Mouse (Mus musculus) cerebellum, postnatal 14 days (tissue): Measurements from ENCODE around the gene Cfap73.

Experiments
- DNase-seq, 2 experiments: peaks; one replicate each; pipeline ENCODE4 v3.0.0; 2021; ENCODE audit warnings: mixed read lengths in 2 of 2

Gene Cfap73

GRCm38 (mm10) chr5:120634131-120634530 lies at the start of gene Cfap73:
Gene Cfap73, minus strand, starts transcription at chr5:120634235.
- DNase-seq = no peak

- DNase-seq = peak in 1 of 2 experiments; percentile 26
These were observed 49.1 kb upstream of the Cfap73 start for GRCm38 (mm10) chr5:120682982-120683771.

GRCm38 (mm10) chr5:120680918-120681317 lies 46.9 kb upstream of the Cfap73 start:
- DNase-seq = peak; percentile 63 to 71

- peak; percentile 92 to 94 for DNase-seq
These were observed 45.9 kb upstream of the Cfap73 start for GRCm38 (mm10) chr5:120679676-120680555.

- no peak for DNase-seq
These were observed 43.5 kb upstream of the Cfap73 start for GRCm38 (mm10) chr5:120677516-120677915.

- DNase-seq = peak in 1 of 2 experiments; percentile 75
These were observed 40.5 kb upstream of the Cfap73 start for GRCm38 (mm10) chr5:120674229-120675145.

- DNase-seq = peak; percentile 86 to 90
These were observed 39.6 kb upstream of the Cfap73 start for GRCm38 (mm10) chr5:120673626-120674025.

- no peak for DNase-seq
These were observed 37.8 kb upstream of the Cfap73 start for GRCm38 (mm10) chr5:120671865-120672264.

GRCm38 (mm10) chr5:120670132-120670531 lies 36.1 kb upstream of the Cfap73 start:
- no peak for DNase-seq

- DNase-seq = no peak
These were observed 34.7 kb upstream of the Cfap73 start for GRCm38 (mm10) chr5:120668761-120669160.

GRCm38 (mm10) chr5:120664888-120665287 lies 30.9 kb upstream of the Cfap73 start:
- no peak for DNase-seq

GRCm38 (mm10) chr5:120660816-120661215 lies 26.8 kb upstream of the Cfap73 start:
- no peak for DNase-seq

GRCm38 (mm10) chr5:120656281-120656751 lies 22.3 kb upstream of the Cfap73 start:
- no peak for DNase-seq

GRCm38 (mm10) chr5:120653873-120654272 lies 19.8 kb upstream of the Cfap73 start:
- DNase-seq = peak; percentile 51 to 56

GRCm38 (mm10) chr5:120652915-120653701 lies 19.1 kb upstream of the Cfap73 start:
- peak; percentile 58 to 60 for DNase-seq

- DNase-seq = no peak
These were observed 17.2 kb upstream of the Cfap73 start for GRCm38 (mm10) chr5:120651230-120651629.

- peak in 1 of 2 experiments; percentile 42 for DNase-seq
These were observed 15.9 kb upstream of the Cfap73 start for GRCm38 (mm10) chr5:120649938-120650337.

- DNase-seq = peak in 1 of 2 experiments; percentile 35
These were observed 15.4 kb upstream of the Cfap73 start for GRCm38 (mm10) chr5:120649374-120649933.

GRCm38 (mm10) chr5:120648569-120649373 lies 14.7 kb upstream of the Cfap73 start, which contains the start of gene Rasal1:
Gene Rasal1, plus strand, starts transcription at chr5:120648812.
- peak; percentile 63 to 75 for DNase-seq
